Mouse (Mus musculus) kidney, embryonic 16.5 days (tissue): ENCODE measurements around the gene Ccdc167. TPM values are rescaled to one million over a fixed set of nuclear protein-coding genes. Genes with fewer than 3 reads are reported as not detected.

Experiments used
- ATAC-seq: fragments of 200-750 bp; cut with Nextera tagmentation; 2 replicates; pipeline ENCODE4 v1.8.0; 2017; ENCODE audit warnings: moderate TSS enrichment; ENCODE audit not compliant: low FRiP score, low TSS enrichment
- H3K27ac ChIP-seq: fragments of 300-500 bp; sonication (generic); 2 replicates; pipeline ENCODE4 v1.5.1; 2014; ENCODE audit warnings: low read length
- H3K27me3 ChIP-seq: fragments of 300-500 bp; sonication (generic); 2 replicates; pipeline ENCODE4 v1.6.1; 2014; ENCODE audit warnings: low read length, control low read depth, mixed read lengths; ENCODE audit not compliant: insufficient read depth
- H3K36me3 ChIP-seq: fragments of 300-500 bp; sonication (generic); 2 replicates; pipeline ENCODE4 v1.6.1; 2014; ENCODE audit warnings: low read length, control low read depth, mixed read lengths; ENCODE audit not compliant: insufficient read depth
- H3K4me1 ChIP-seq: fragments of 300-500 bp; sonication (generic); 2 replicates; pipeline ENCODE4 v1.6.1; 2014; ENCODE audit warnings: low read length, control low read depth, mixed read lengths; ENCODE audit not compliant: insufficient read depth
- H3K4me2 ChIP-seq: fragments of 300-500 bp; sonication (generic); replicated peaks from 2 replicates; pipeline ENCODE4 v1.6.1; 2014; ENCODE audit warnings: low read depth, low read length
- H3K4me3 ChIP-seq: fragments of 300-500 bp; sonication (generic); 2 replicates; pipeline ENCODE4 v1.5.1; 2014; ENCODE audit warnings: mild to moderate bottlenecking, low read length
- H3K9ac ChIP-seq: fragments of 300-500 bp; sonication (generic); replicated peaks from 2 replicates; pipeline ENCODE4 v1.6.1; 2014; ENCODE audit warnings: low read length
- H3K9me3 ChIP-seq: fragments of 300-500 bp; sonication (generic); 2 replicates; pipeline ENCODE4 v1.6.1; 2016; ENCODE audit warnings: low read length, control low read depth
- WGBS: fragments of 180-500 bp; shearing (Covaris S2); extraction: QIAGEN DNeasy Blood & Tissue Kit; methylation state at CpG from one replicate; pipeline ENCODE4 v1.1.7; 2014; 5-methylcytosine and 5-hydroxymethylcytosine counted together
- polyA plus RNA-seq: library from polyadenylated mRNA; unstranded; fragments of >200 nt; fragmentation: Nextera tagmentation; extraction: Ambion mirVana; gene quantifications from 2 replicates; pipeline ENCODE4 v1.2.1, GENCODE M21; 2015

Gene Ccdc167
- polyA plus RNA-seq, 1 experiment from 2014 or later, result 12.5 TPM

GRCm38 (mm10) chr17:29660076-29660761, 56.6 kb downstream of the Ccdc167 start, which contains the start of gene Cmtr1:
Gene Cmtr1 (plus strand): TSS chr17:29660595.
- Histone ChIP-seq H3K9ac (peak within 1 kb of the TSS; percentile 86), H3K36me3 (peaks cover 3% of the 10 kb centered on the region; the same call in 1 of the 2 replicates), H3K4me3 (peak within 1 kb of the TSS; percentile 79), H3K27ac (peak within 1 kb of the TSS; percentile 90), H3K27me3 (no peaks in the 10 kb centered on the region), H3K4me2 (peak within 1 kb of the TSS; percentile 70), H3K9me3 (no peaks in the 10 kb centered on the region), H3K4me1 (peaks cover 10% of the 10 kb centered on the region; the same call in 1 of the 2 replicates)
- under 1% methylated on average over 38 of the region's 41 CpGs for WGBS
- peak; percentile 99 for ATAC-seq

DNA sequence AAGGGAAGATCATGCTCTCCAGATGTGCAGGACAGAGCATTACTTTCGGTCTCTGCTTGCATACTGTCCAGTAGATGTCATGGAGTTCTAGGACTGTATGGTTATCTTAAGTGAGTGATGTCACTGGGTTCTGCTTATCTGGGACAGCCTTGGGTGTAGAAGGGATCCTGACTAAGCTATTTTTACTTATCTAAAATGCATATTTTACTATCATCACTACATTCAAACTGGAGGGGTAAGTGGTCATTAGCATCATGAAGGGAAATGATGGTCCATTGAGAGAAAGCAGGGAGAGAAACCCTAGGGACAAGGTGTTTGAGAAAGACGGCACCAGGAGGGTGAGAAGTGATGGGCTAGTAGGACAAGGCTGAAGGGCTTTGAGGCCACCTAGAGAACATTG, 58.6 kb downstream of the Ccdc167 start:
- Histone ChIP-seq H3K27ac (no peak overlapping the region), H3K9ac (no peak overlapping the region), H3K4me2 (no peak overlapping the region), H3K27me3 (no peaks in the 10 kb centered on the region), H3K36me3 (no peaks in the 10 kb centered on the region), H3K4me3 (no peak overlapping the region), H3K9me3 (no peaks in the 10 kb centered on the region), H3K4me1 (peaks cover 10% of the 10 kb centered on the region; the same call in 1 of the 2 replicates)
- WGBS, result 75% methylated on average over 2 of the region's 2 CpGs
- no peak for ATAC-seq

DNA sequence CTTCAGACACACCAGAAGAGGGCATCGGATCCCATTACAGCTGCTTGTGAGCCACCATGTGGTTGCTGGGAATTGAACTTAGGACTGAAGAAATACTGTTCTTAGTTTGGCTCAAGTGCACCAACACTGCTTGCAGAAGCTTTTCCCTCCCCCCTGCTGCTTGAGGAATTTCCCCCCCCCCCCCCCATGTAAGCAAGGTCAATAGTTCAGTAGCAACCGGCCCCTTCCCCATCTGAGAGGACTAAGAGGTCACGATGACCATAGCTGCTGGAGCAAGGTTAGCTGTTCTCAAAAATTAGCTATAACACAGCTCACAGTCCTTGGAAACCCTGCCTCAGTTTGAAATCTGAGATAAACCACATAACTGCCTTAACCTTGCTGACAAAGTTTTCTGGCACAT, 74.6 kb downstream of the Ccdc167 start:
- Histone ChIP-seq H3K27ac (no peak overlapping the region), H3K9me3 (no peaks in the 10 kb centered on the region), H3K4me1 (no peaks in the 10 kb centered on the region), H3K9ac (no peak overlapping the region), H3K4me3 (no peak overlapping the region), H3K4me2 (no peak overlapping the region), H3K36me3 (peaks cover 53% of the 10 kb centered on the region), H3K27me3 (no peaks in the 10 kb centered on the region)
- ATAC-seq, result no peak
- 72% methylated on average over 3 of the region's 3 CpGs for WGBS

DNA sequence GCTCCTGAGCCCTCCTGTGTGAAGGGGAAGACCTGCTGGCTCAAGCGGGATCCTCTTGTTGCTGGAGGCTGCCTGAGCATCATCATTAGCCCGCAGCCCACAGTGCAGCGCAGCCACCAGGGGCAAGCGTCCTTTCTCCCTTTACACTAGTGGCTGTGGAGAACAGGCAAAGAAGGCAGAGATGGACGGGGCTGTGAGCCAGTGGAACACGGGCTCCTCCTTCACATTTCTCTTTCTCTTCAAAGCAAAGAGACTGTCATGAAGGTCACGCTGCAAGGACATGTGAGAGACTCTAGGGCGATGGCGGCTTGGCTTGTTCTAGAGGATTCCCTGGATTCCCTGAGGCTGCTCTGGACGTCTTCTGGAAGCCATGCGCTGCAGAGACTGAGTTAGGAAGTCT, 75.9 kb downstream of the Ccdc167 start:
- H3K9ac ChIP-seq, result no peak overlapping the region
- no peaks in the 10 kb centered on the region for H3K27me3 ChIP-seq
- H3K4me1 ChIP-seq, result no peaks in the 10 kb centered on the region
- H3K36me3 ChIP-seq, result peaks cover 61% of the 10 kb centered on the region
- no peak overlapping the region for H3K27ac ChIP-seq
- H3K4me2 ChIP-seq, result no peak overlapping the region
- H3K4me3 ChIP-seq, result no peak overlapping the region
- ATAC-seq, result no peak
- H3K9me3 ChIP-seq, result no peaks in the 10 kb centered on the region
- WGBS, result 95% methylated on average over 11 of the region's 11 CpGs

DNA sequence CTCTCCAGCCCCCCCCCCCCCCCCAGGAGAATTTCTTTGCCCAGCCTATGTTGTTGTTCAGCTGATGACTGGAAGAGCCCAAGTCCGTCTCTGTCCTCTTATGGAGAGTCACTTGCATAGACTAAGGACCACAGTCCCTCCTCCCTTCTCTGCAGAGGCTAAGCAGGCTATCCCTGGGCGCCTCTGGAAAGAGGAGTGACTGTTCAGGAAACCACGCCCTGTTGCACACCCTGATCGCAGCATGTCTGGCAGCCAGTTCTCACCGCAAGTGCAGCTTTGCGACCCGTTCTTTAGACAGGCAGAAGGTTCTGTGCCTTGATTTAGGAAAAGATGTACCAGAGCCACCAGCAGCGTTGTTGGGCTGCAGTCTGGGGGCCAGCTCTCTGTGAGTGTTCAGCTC, 78.9 kb downstream of the Ccdc167 start:
- no peak for ATAC-seq
- no peaks in the 10 kb centered on the region for H3K9me3 ChIP-seq
- H3K27ac ChIP-seq, result no peak overlapping the region
- no peak overlapping the region for H3K9ac ChIP-seq
- no peaks in the 10 kb centered on the region for H3K27me3 ChIP-seq
- H3K4me3 ChIP-seq, result no peak overlapping the region
- H3K4me2 ChIP-seq, result no peak overlapping the region
- H3K4me1 ChIP-seq, result no peaks in the 10 kb centered on the region
- 71% methylated on average over 8 of the region's 8 CpGs for WGBS
- H3K36me3 ChIP-seq, result peaks cover 84% of the 10 kb centered on the region

DNA sequence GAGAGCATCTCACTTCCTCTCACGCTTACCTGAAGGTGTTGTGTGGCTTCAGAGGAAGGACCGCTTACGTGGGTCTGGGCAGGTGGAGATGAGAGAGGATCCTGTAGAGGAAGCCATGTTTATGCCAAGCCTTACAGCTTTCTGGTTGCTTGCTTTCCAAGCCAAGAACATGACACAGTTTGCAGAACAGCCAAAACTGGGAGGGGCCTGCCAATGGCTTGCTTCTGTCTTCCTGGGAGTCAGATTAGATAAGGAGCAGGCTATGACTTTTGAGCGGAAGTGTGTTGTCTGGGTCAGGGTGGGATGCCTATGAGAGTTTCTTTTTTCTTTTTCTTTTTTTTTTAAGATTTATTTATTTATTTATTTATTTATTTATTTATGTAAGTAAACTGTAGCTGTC, 79.5 kb downstream of the Ccdc167 start:
- no peak overlapping the region for H3K4me3 ChIP-seq
- no peaks in the 10 kb centered on the region for H3K9me3 ChIP-seq
- ATAC-seq, result no peak
- no peak overlapping the region for H3K9ac ChIP-seq
- H3K4me2 ChIP-seq, result no peak overlapping the region
- no peaks in the 10 kb centered on the region for H3K4me1 ChIP-seq
- peaks cover 79% of the 10 kb centered on the region for H3K36me3 ChIP-seq
- WGBS, result 89% methylated on average over 4 of the region's 4 CpGs
- H3K27ac ChIP-seq, result no peak overlapping the region
- no peaks in the 10 kb centered on the region for H3K27me3 ChIP-seq

Other genes with a start within 250 kb of the Ccdc167 start
- 12.5 and 14.5 TPM in 2 replicates for gene Pim1, start 226.3 kb downstream of the Ccdc167 start, polyA plus RNA-seq
- not detected in 2 replicates for gene Gm17657, start 167.4 kb downstream of the Ccdc167 start, polyA plus RNA-seq
- gene Tbc1d22b, start 167.3 kb downstream of the Ccdc167 start, polyA plus RNA-seq, result 16.7 and 19.1 TPM in 2 replicates
- gene Tmem217, start 164.7 kb downstream of the Ccdc167 start, polyA plus RNA-seq, result 0.79 and 0.89 TPM in 2 replicates
- gene Rnf8, start 102.3 kb downstream of the Ccdc167 start, polyA plus RNA-seq, result 81.3 and 86.6 TPM in 2 replicates
- gene Gm28043, start 102.2 kb downstream of the Ccdc167 start, polyA plus RNA-seq, result 2.5 TPM in 2 replicates
- 116 and 137 TPM in 2 replicates for gene Cmtr1, start 56.4 kb downstream of the Ccdc167 start, polyA plus RNA-seq